Mouse (Mus musculus): ENCODE data around the gene Tex9.

DNA sequence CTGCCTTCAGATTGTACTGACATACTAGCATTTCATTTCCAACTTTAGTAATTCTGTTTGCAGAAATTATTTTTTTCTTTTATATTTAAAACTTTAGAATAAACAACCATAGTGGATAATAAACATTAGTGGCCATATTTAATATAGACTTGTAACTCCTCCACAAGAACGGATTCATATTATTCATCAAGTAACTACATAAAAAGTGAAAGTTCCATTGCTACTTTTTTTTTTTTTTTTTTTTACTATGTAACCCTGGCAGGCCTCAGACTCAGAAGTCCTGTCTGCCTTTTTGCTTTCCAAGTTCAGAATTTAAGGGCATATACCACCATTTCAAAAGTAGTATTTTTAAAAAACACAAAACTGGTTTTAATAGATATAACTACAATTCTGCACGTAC, 43.0 kb upstream of the Tex9 start:
- TF ChIP-seq EP300 (IDR thresholded peaks at IDR 0.05; ENCODE audit: insufficient read depth, low read depth, low read length) = no peak
- no peak for TF ChIP-seq POLR2A (IDR thresholded peaks at IDR 0.05; ENCODE audit: insufficient read depth, low read depth, low read length)

Measured in heart, adult 2 months (tissue).